Mouse (Mus musculus) brain, embryonic 14.5 days (tissue): Measurements from ENCODE around the gene Dennd6b. TPM values are rescaled to one million over a fixed set of nuclear protein-coding genes. Genes with fewer than 3 reads are reported as not detected.

Experiments
- DNase-seq: peaks from one replicate; pipeline ENCODE4 v3.0.0-alpha.2; 2011; ENCODE audit warnings: low read depth
- CTCF ChIP-seq: fragments of 200-500 bp; IDR thresholded peaks from 2 replicates; pipeline ENCODE4 v1.5.1; 2012; ENCODE audit warnings: inconsistent platforms, mild to moderate bottlenecking, moderate library complexity, borderline replicate concordance; ENCODE audit not compliant: insufficient read depth, insufficient read length; ENCODE audit errors: extremely low read depth
- POLR2A ChIP-seq: fragments of 200-500 bp; IDR thresholded peaks from 2 replicates; pipeline ENCODE4 v1.6.1; 2012; ENCODE audit warnings: mild to moderate bottlenecking, inconsistent platforms, borderline replicate concordance; ENCODE audit not compliant: poor library complexity, insufficient read depth, insufficient read length, severe bottlenecking; ENCODE audit errors: extremely low read depth
- polyA plus RNA-seq: library from polyadenylated mRNA; depleted of rRNA; stranded (reverse); fragments of >200 nt; gene quantifications from 2 replicates; pipeline ENCODE4 v1.2.3, GENCODE M21; 2012

Gene Dennd6b
- polyA plus RNA-seq, 1 experiment: 134 TPM

- DNase-seq: peak; percentile 89
- TF ChIP-seq CTCF (no peak), POLR2A (peak; percentile 70; the same call in 1 of the 2 replicates)
These were observed 14.8 kb upstream of the Dennd6b start, which contains the start of gene Ppp6r2 for GRCm38 (mm10) chr15:89210915-89211715. Ppp6r2 (plus strand) TSS chr15:89211553.

- no peak for TF ChIP-seq POLR2A
- TF ChIP-seq CTCF: peak; percentile 76; the same call in 1 of the 2 replicates
- DNase-seq: peak; percentile 93
These were observed 13.8 kb upstream of the Dennd6b start for GRCm38 (mm10) chr15:89209886-89210761.

- TF ChIP-seq CTCF (no peak), POLR2A (no peak)
- DNase-seq: no peak
These were observed 11.2 kb upstream of the Dennd6b start for GRCm38 (mm10) chr15:89207457-89207856.

- peak; percentile 31 for DNase-seq
- no peak for TF ChIP-seq POLR2A
- no peak for TF ChIP-seq CTCF
These were observed 760 bp upstream of the Dennd6b start for GRCm38 (mm10) chr15:89197056-89197455.

- peak; percentile 96 for DNase-seq
- TF ChIP-seq CTCF: no peak
- peak; percentile 65; the same call in 1 of the 2 replicates for TF ChIP-seq POLR2A
These were observed 495 bp downstream of the Dennd6b start for GRCm38 (mm10) chr15:89195690-89196312.

GRCm38 (mm10) chr15:89195261-89195681, 1.0 kb downstream of the Dennd6b start:
- peak; percentile 42 for DNase-seq
- TF ChIP-seq CTCF: no peak
- TF ChIP-seq POLR2A: no peak

- no peak for TF ChIP-seq POLR2A
- TF ChIP-seq CTCF: no peak
- no peak for DNase-seq
These were observed 11.4 kb downstream of the Dennd6b start for GRCm38 (mm10) chr15:89184937-89185227.

GRCm38 (mm10) chr15:89184141-89184936, 12.0 kb downstream of the Dennd6b start:
- no peak for DNase-seq
- TF ChIP-seq CTCF (no peak), POLR2A (no peak)

- no peak for DNase-seq
- TF ChIP-seq POLR2A (no peak), CTCF (no peak)
These were observed 13.5 kb downstream of the Dennd6b start for GRCm38 (mm10) chr15:89182842-89183241.

- no peak for TF ChIP-seq CTCF
- DNase-seq: no peak
These were observed 14.0 kb downstream of the Dennd6b start for GRCm38 (mm10) chr15:89182328-89182741.

- TF ChIP-seq POLR2A (no peak), CTCF (0 out of 2 replicates have a peak, but pooled peaks have one; percentile 6)
- DNase-seq: no peak
These were observed 14.6 kb downstream of the Dennd6b start for GRCm38 (mm10) chr15:89181561-89182270.
